Mouse (Mus musculus) limb, embryonic 12.5 days (tissue): ENCODE measurements around the gene Plod3. TPM values are rescaled to one million over a fixed set of nuclear protein-coding genes. Genes with fewer than 3 reads are reported as not detected.
A peak's percentile ranks its signal among the peaks of the same experiment; 100 is the strongest.

Experiments used
- ATAC-seq: fragments of 200-750 bp; cut with Nextera tagmentation; 2 replicates; pipeline ENCODE4 v1.8.0; 2017; ENCODE audit warnings: low read depth, moderate TSS enrichment; ENCODE audit not compliant: insufficient number of reproducible peaks, insufficient read depth, low FRiP score, low TSS enrichment
- H3K27ac ChIP-seq: fragments of 300-500 bp; sonication (generic); 2 replicates; pipeline ENCODE4 v1.5.1; 2016; ENCODE audit warnings: mild to moderate bottlenecking, moderate library complexity
- H3K27me3 ChIP-seq: fragments of 300-500 bp; sonication (generic); 2 replicates; pipeline ENCODE4 v1.6.1; 2016; ENCODE audit warnings: mild to moderate bottlenecking, moderate library complexity
- H3K36me3 ChIP-seq: fragments of 300-500 bp; sonication (generic); 2 replicates; pipeline ENCODE4 v1.6.1; 2016; ENCODE audit warnings: mild to moderate bottlenecking, moderate library complexity
- H3K4me1 ChIP-seq: fragments of 300-500 bp; sonication (generic); replicated peaks from 2 replicates; pipeline ENCODE4 v1.6.1; 2016
- H3K4me2 ChIP-seq: fragments of 300-500 bp; sonication (generic); 2 replicates; pipeline ENCODE4 v1.6.1; 2016; ENCODE audit warnings: mild to moderate bottlenecking, moderate library complexity
- H3K4me3 ChIP-seq: fragments of 300-500 bp; sonication (generic); replicated peaks from 2 replicates; pipeline ENCODE4 v1.5.1; 2016; ENCODE audit warnings: mild to moderate bottlenecking
- H3K9ac ChIP-seq: fragments of 300-500 bp; sonication (generic); replicated peaks from 2 replicates; pipeline ENCODE4 v1.6.1; 2016; ENCODE audit warnings: mild to moderate bottlenecking, moderate library complexity
- H3K9me3 ChIP-seq: fragments of 300-500 bp; sonication (generic); 2 replicates; pipeline ENCODE4 v1.6.1; 2016; ENCODE audit warnings: mild to moderate bottlenecking, moderate library complexity
- WGBS: fragments of 180-500 bp; shearing (Covaris S2); methylation state at CpG from one replicate; pipeline ENCODE4 v1.1.7; 2016; 5-methylcytosine and 5-hydroxymethylcytosine counted together
- polyA plus RNA-seq: library from polyadenylated mRNA; unstranded; fragments of >200 nt; fragmentation: Nextera tagmentation; extraction: Ambion mirVana; gene quantifications from 2 replicates; pipeline ENCODE4 v1.2.1, GENCODE M21; 2016

Plod3 gene
- polyA plus RNA-seq, 1 experiment from 2014 or later, result 39.5 TPM

- no peak overlapping the region for H3K27ac ChIP-seq
- 73% methylated on average over 4 of the region's 4 CpGs for WGBS
- H3K9me3 ChIP-seq, result no peaks in the 10 kb centered on the region
- no peak overlapping the region for H3K9ac ChIP-seq
- peak overlapping the region; percentile 79; the same call in 1 of the 2 replicates for H3K4me2 ChIP-seq
- ATAC-seq, result no peak
- H3K27me3 ChIP-seq, result no peaks in the 10 kb centered on the region
- peaks cover 17% of the 10 kb centered on the region for H3K4me1 ChIP-seq
- peaks cover 7% of the 10 kb centered on the region; the same call in 1 of the 2 replicates for H3K36me3 ChIP-seq
- H3K4me3 ChIP-seq, result no peak overlapping the region
Observed at GRCm38 (mm10) chr5:136952153-136952552, 34.7 kb upstream of the Plod3 start.

DNA sequence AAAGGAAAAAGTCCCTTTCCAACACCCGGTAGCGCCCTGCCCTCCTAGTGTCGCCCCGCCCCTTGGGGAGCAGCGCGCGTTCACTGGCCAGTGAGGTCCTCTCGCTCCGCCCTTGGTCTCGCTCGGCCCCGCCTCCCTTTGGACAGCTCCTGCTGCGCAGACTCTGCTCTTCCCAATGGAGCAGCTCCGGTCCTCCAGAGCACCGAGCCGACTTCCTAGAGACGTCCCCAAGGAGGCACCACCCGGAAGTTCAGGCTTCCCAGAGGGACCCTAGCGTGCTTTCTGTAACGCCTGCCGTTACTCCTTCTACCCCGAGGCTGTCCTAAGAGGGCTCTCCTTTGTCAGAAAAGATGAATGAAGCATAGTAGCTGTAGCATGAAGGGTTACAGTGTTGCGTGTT is 33.8 kb upstream of the Plod3 start, which contains the start of gene Fis1:
Gene Fis1 (plus strand): TSS at position 261 of the 400 bp plus-strand sequence.
- H3K36me3 ChIP-seq, result peaks cover 10% of the 10 kb centered on the region; the same call in 1 of the 2 replicates
- H3K4me2 ChIP-seq, result peak within 1 kb of the TSS; percentile 79
- H3K9ac ChIP-seq, result peak within 1 kb of the TSS; percentile 74
- no peaks in the 10 kb centered on the region for H3K27me3 ChIP-seq
- H3K9me3 ChIP-seq, result no peaks in the 10 kb centered on the region
- peak; percentile 95 for ATAC-seq
- peaks cover 17% of the 10 kb centered on the region for H3K4me1 ChIP-seq
- WGBS, result 0% methylated on average over 23 of the region's 23 CpGs
- peak within 1 kb of the TSS; percentile 64; the same call in 1 of the 2 replicates for H3K27ac ChIP-seq
- H3K4me3 ChIP-seq, result peak within 1 kb of the TSS; percentile 74

GRCm38 (mm10) chr5:136953440-136953951 is 33.3 kb upstream of the Plod3 start:
- Histone ChIP-seq H3K27ac (peak overlapping the region; percentile 64; the same call in 1 of the 2 replicates), H3K9ac (peak overlapping the region; percentile 74), H3K27me3 (no peaks in the 10 kb centered on the region), H3K4me3 (peak overlapping the region; percentile 74), H3K4me1 (peaks cover 17% of the 10 kb centered on the region), H3K4me2 (peak overlapping the region; percentile 79), H3K9me3 (no peaks in the 10 kb centered on the region), H3K36me3 (peaks cover 10% of the 10 kb centered on the region; the same call in 1 of the 2 replicates)
- no peak for ATAC-seq
- 3% methylated on average over 12 of the region's 12 CpGs for WGBS

GRCm38 (mm10) chr5:136955622-136956021 is 31.2 kb upstream of the Plod3 start:
- no peak overlapping the region for H3K4me2 ChIP-seq
- peaks cover 10% of the 10 kb centered on the region; the same call in 1 of the 2 replicates for H3K36me3 ChIP-seq
- no peaks in the 10 kb centered on the region for H3K9me3 ChIP-seq
- no peak overlapping the region for H3K4me3 ChIP-seq
- no peak for ATAC-seq
- 80% methylated on average over 4 of the region's 4 CpGs for WGBS
- H3K27ac ChIP-seq, result no peak overlapping the region
- peaks cover 17% of the 10 kb centered on the region for H3K4me1 ChIP-seq
- H3K27me3 ChIP-seq, result no peaks in the 10 kb centered on the region
- no peak overlapping the region for H3K9ac ChIP-seq

DNA sequence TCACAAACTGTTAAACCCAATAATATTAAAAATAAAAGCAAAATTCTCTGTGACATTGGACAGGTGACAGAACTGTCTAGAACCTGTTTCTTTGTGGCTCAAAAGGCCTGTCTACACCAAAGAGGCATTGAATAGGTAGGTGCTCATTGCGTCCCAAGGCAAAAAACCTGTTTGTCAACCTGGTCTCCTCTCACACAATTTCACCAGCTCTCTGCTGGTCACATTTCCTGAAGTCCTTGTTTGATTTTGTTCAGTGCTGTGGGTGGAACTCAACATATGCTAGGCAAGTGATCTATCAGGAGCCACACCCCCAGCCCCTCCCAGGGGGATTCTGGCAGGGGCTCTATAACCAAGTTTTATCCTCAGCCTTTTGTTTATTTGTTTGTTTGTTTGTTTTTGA is 29.6 kb upstream of the Plod3 start:
- Histone ChIP-seq H3K4me1 (peaks cover 21% of the 10 kb centered on the region), H3K4me2 (no peak overlapping the region), H3K27ac (no peak overlapping the region), H3K9ac (no peak overlapping the region), H3K9me3 (no peaks in the 10 kb centered on the region), H3K36me3 (peaks cover 10% of the 10 kb centered on the region; the same call in 1 of the 2 replicates), H3K27me3 (no peaks in the 10 kb centered on the region), H3K4me3 (no peak overlapping the region)
- ATAC-seq, result no peak
- 91% methylated on average over 1 of the region's 1 CpGs for whole genome bisulfite sequencing

GRCm38 (mm10) chr5:136958991-136959605 is 27.7 kb upstream of the Plod3 start:
- Histone ChIP-seq H3K9ac (no peak overlapping the region), H3K27ac (no peak overlapping the region), H3K4me1 (peaks cover 19% of the 10 kb centered on the region), H3K4me2 (no peak overlapping the region), H3K4me3 (no peak overlapping the region), H3K36me3 (peaks cover 21% of the 10 kb centered on the region), H3K27me3 (no peaks in the 10 kb centered on the region), H3K9me3 (no peaks in the 10 kb centered on the region)
- ATAC-seq, result no peak
- 71% methylated on average over 5 of the region's 5 CpGs for WGBS

DNA sequence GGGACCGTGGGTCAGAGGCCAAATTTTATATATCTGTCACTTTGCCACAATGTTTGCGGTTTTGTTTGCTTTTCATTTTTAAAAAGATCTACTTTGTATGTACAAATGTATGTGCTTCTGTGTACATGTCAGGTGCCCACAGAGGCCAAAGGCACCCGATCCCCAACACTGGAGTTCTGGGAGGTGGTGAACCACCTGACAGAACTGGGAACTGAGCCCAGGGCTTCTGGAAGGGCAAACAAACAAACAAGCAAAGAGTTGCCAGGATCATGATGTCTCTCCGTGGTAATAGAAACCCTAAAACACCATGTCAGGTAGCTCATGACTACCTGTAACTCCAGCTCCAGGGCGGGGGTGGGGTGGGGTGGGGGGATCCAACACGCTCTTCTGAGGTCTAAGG is 26.8 kb upstream of the Plod3 start:
- H3K9me3 ChIP-seq, result no peaks in the 10 kb centered on the region
- WGBS, result 88% methylated on average over 6 of the region's 6 CpGs
- no peak overlapping the region for H3K4me3 ChIP-seq
- no peaks in the 10 kb centered on the region for H3K27me3 ChIP-seq
- no peak overlapping the region for H3K4me2 ChIP-seq
- H3K9ac ChIP-seq, result no peak overlapping the region
- H3K4me1 ChIP-seq, result peaks cover 16% of the 10 kb centered on the region
- H3K27ac ChIP-seq, result no peak overlapping the region
- ATAC-seq, result no peak
- peaks cover 31% of the 10 kb centered on the region for H3K36me3 ChIP-seq

DNA sequence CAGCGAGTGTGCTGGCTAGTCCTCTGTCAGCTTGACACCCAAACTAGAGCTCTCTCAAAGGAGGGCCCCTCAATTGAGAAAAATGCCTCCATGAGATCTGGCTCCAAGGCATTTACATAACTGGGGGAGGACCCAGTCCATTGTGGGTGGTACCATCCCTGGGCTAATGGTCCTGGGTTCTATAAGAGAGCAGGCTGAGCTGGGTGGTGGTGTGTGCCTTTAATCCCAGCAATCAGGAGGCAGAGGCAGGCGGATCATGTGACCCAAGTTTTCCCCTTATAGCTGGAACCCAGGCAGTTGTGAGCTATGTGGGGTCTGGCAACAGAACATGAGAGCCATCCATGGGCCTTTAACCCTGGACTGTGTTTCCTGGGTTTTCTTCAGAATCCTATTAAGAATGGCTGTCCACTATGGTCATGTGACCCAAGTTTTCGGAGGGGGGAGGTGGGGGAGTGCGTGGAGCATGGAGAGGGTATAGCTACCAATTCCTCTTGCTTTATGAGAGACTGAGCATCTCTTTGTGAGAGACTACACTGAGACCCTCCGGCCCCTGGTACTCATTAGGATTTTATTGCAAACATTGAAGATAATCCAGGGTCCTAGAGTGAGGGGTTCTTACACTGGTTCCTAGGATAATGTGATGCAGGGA is 25.4 kb upstream of the Plod3 start:
- peaks cover 14% of the 10 kb centered on the region for H3K4me1 ChIP-seq
- no peak for ATAC-seq
- peak overlapping the region; percentile 74 for H3K4me2 ChIP-seq
- peak overlapping the region; percentile 76 for H3K27ac ChIP-seq
- H3K9me3 ChIP-seq, result no peaks in the 10 kb centered on the region
- 19% methylated on average over 5 of the region's 5 CpGs for WGBS
- no peaks in the 10 kb centered on the region for H3K27me3 ChIP-seq
- H3K4me3 ChIP-seq, result peak overlapping the region; percentile 66
- peak overlapping the region; percentile 75 for H3K9ac ChIP-seq
- peaks cover 45% of the 10 kb centered on the region for H3K36me3 ChIP-seq

- ATAC-seq, result peak; percentile 89
- no peaks in the 10 kb centered on the region for H3K27me3 ChIP-seq
- peak overlapping the region; percentile 75 for H3K9ac ChIP-seq
- H3K9me3 ChIP-seq, result no peaks in the 10 kb centered on the region
- peak overlapping the region; percentile 76 for H3K27ac ChIP-seq
- H3K36me3 ChIP-seq, result peaks cover 45% of the 10 kb centered on the region
- H3K4me3 ChIP-seq, result peak overlapping the region; percentile 66
- peaks cover 16% of the 10 kb centered on the region for H3K4me1 ChIP-seq
- peak overlapping the region; percentile 74 for H3K4me2 ChIP-seq
- WGBS, result under 1% methylated on average over 20 of the region's 20 CpGs
Observed at GRCm38 (mm10) chr5:136961983-136962461, 24.8 kb upstream of the Plod3 start.

DNA sequence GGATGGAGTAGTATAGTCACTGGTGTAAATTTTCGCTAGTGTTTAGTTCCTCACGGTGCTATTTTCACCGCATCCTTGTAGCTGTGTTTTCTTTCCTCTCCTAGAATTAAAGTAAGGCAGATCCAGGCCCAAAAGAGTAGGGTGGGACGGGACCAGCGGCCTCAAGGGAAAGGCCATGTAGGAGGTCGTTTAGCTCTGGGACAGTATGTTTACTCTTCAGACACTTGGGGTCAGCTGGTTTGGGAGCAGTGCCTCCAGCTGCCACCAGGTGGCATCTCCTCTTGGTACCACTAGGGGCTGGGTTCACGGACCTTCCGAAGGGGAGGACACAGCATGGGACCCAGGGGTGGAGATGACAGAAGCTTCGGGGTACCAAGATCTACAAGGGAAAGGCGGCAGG is 24.3 kb upstream of the Plod3 start:
- peak overlapping the region; percentile 76 for H3K27ac ChIP-seq
- peak overlapping the region; percentile 74 for H3K4me2 ChIP-seq
- peaks cover 40% of the 10 kb centered on the region for H3K36me3 ChIP-seq
- ATAC-seq, result 0 out of 2 replicates have a peak, but pooled peaks have one; percentile 45
- 3% methylated on average over 10 of the region's 10 CpGs for WGBS
- H3K4me1 ChIP-seq, result peaks cover 16% of the 10 kb centered on the region
- H3K4me3 ChIP-seq, result peak overlapping the region; percentile 66
- no peaks in the 10 kb centered on the region for H3K9me3 ChIP-seq
- no peaks in the 10 kb centered on the region for H3K27me3 ChIP-seq
- H3K9ac ChIP-seq, result peak overlapping the region; percentile 75

DNA sequence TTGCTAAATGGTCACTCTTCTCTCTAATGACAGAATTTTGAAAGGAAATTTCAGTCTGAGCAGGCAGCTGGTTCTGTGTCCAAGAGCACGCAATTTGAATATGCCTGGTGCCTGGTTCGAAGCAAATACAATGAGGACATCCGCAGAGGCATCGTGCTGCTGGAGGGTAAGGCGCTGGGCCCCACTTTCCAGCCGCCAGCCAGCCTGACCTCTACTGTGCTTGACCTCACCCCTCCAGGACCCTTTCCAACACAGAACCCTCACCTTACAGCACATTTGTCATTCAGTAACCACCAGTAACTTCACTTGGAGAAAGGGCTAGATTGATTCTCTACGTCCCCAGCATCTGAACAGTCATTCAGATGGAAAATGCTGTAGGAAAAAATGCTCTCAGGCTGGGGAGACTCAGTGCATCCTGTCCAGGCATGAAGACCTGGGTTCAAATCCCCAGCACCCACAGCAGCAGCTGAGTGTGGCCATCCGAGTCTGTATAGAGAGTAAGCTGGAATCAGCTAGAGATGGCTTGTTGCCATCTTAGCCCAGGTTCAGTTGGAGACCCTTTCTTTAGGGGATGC is 23.8 kb upstream of the Plod3 start:
- H3K4me2 ChIP-seq, result peak overlapping the region; percentile 74
- H3K4me1 ChIP-seq, result peaks cover 16% of the 10 kb centered on the region
- H3K9ac ChIP-seq, result peak overlapping the region; percentile 75; the same call in 1 of the 2 replicates
- H3K27ac ChIP-seq, result peak overlapping the region; percentile 76; the same call in 1 of the 2 replicates
- no peaks in the 10 kb centered on the region for H3K27me3 ChIP-seq
- WGBS, result 74% methylated on average over 8 of the region's 8 CpGs
- peak overlapping the region; percentile 66 for H3K4me3 ChIP-seq
- no peaks in the 10 kb centered on the region for H3K9me3 ChIP-seq
- no peak for ATAC-seq
- peaks cover 45% of the 10 kb centered on the region for H3K36me3 ChIP-seq
